Mouse (Mus musculus): Measurements from ENCODE around the gene Adgrg7.

Gene Adgrg7

GRCm38 (mm10) chr16:56710071-56710470 lies 85.6 kb downstream of the Adgrg7 start:
- DNase-seq (ENCODE audit: low spot score in 2 of 2), result no peak

GRCm38 (mm10) chr16:56705731-56706130 lies 89.9 kb downstream of the Adgrg7 start:
- DNase-seq (ENCODE audit: low spot score in 2 of 2), result no peak

DNA sequence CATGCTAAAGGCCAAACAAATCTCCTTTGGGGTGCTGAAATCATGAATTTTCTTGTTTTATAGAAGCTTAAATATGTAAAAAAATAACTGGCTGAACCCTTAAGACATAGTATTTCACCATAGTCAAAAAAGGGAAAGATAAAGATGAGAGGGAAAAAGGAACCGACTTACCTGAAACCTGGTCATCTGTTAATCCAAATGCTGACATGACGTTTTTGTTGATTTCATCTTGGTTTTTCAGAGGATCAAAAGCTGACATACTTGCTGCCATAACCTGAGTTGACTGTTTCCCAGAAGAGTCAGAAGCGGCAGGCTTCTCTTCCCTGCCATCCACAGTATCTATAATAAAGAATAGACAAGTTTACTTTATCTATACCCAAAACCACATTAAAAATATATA lies 94.8 kb downstream of the Adgrg7 start:
- no peak for DNase-seq (ENCODE audit: low spot score in 2 of 2)

DNA sequence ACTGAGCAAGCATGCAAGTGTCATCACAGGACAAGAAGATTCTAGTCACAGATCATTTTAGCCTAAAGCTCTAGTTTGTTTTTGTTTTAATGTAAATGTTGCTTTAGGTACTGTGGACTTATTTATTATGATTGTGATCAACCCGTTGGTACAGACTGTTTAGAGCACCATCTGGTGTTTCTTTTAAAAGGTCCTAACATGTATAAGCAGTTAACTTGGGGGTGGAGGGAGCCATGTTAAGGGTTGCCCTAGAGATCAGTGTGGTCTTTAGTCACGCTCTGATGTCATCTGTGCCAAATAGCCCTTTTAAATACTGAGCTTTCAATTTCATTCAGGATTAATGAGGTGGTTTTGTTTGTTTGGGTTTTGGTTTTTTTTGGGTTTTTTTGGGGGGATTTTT lies 99.2 kb downstream of the Adgrg7 start:
- DNase-seq (ENCODE audit: low spot score in 2 of 2), result no peak

DNA sequence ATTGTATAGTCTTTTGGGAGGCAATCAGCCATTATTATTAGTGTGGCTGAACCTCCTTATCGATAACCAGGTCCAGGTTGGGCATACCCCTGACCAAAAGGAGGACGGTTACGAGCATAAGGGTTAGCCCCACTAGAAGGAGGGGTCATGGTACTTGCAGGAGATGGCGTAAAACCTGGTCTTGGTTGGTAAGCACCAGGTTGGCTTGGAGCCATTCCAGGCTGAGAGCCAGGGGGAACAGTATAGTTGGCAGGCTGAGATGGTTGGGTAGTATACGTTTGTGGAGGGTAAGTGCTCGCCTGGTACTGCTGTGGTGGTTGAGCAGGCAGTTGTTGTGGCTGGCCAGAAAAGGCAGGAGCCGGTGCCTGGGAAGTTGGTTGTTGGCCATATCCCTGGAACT lies 104.9 kb downstream of the Adgrg7 start:
- no peak for DNase-seq (ENCODE audit: low spot score in 2 of 2)

DNA sequence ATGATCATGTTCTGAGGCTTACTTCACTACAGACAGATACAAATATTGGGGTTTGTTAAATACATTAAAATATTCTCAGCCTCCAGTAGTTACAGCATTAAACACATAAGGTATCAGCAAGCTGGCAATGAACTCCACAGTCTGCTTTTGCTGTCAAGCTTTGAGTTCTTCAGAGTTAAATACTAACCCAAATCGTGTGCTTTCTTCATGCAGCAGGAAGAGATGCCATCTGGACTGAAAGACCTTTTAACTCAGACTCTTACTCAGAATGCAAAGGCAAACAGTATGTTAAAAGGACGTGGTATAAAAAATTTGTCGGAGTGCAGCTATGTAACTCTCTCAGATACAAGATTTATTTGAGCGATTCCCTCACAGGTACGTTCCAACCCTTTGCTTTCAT lies 108.9 kb downstream of the Adgrg7 start:
- DNase-seq (ENCODE audit: low spot score in 2 of 2), result no peak

DNA sequence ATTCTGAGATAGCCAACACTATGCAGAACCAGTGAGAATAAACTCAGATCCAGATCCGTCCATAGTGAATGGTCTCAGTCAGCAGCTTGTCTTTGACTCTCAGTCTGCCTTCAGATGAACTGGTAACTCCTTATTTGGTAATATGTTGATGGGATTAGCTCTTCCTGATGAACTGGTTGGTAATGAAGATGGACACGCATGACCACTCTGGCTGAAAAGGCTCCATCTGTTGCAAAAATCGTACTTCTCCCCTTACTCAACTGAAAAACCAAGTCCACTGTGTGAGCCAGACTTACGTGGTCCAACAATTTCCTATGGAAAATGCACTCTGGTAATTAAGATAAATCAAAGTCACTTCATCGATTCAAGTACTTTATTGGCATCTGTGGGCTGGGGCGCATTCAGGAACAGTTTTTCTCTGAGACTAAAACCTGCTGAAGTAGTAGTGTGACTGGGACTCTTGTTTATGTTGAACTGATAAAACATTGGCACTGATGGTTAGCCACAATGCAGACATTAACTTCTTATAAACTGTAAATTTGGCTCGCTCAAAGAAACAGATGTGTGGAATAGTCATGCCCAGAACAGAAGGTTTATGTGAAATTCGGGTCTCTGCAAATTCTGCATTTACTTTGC lies 114.5 kb downstream of the Adgrg7 start:
- no peak for DNase-seq (ENCODE audit: low spot score in 2 of 2)

DNA sequence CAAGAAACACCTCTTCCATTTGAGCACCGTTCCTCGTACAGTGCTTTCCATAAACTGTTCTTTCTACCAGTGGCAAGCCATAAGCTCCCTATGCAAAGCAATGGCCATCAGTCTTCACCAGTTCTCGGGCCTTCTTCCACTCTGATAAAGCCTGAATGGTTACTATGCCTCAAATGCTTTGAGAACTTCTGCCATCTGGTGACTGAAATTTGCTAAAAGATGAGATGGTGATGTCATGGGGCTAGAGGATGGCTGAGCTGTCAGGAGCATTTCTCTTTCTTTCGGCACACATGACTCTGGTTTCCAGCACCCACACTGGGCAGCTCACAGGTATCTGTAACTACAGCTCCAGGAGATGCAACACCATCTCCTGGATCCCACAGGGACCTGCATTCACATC lies 118.5 kb downstream of the Adgrg7 start:
- DNase-seq (ENCODE audit: low spot score in 2 of 2), result peak in 1 of 2 experiments; percentile 27
